Mouse (Mus musculus): Measurements from ENCODE around the gene Camta1.

Gene Camta1

DNA sequence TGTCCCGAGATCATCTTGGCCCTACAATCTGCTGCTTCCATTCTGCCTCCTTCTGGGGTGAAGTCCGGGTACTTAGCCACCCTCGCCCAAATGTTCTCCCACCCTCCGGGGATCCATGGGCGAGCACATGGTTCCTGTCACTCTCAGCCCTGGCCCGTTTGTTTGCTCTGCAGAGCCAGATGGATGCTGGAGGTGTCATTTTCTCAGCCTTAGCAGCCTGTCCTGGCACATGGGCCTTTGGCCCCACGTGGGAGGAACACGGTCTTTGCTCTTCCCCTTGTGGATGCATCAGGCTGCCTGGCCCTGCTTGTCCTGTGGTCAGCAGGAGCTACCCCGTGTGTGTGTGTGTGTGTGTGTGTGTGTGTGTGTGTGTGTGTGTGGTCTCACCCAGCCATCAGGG, 560.3 kb downstream of the Camta1 start:
- in situ Hi-C loops (cut with MboI; ENCODE audit: low sequenced_read_pairs) = no loop called here

DNA sequence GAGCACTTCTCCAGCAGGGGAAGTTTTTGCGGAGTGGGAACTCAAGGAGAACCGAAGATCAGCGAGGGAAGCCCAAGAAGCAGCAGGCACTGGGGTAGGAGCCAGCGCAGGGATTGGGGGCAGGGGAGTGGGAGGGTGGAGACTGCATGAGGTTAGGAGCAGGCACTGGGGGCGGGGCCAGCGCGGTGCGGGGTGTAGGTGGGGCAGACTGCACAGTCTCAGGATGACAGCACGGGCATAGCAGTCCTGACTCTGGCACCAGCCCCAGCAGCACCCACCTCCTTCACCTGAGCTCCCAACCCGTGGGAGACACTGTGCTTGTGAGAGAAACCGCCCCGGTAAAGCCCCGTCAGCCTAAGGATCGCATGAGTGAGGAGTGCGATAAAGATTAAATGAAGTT, 561.0 kb downstream of the Camta1 start:
- in situ Hi-C loops (cut with MboI; ENCODE audit: low sequenced_read_pairs) = no loop called here

DNA sequence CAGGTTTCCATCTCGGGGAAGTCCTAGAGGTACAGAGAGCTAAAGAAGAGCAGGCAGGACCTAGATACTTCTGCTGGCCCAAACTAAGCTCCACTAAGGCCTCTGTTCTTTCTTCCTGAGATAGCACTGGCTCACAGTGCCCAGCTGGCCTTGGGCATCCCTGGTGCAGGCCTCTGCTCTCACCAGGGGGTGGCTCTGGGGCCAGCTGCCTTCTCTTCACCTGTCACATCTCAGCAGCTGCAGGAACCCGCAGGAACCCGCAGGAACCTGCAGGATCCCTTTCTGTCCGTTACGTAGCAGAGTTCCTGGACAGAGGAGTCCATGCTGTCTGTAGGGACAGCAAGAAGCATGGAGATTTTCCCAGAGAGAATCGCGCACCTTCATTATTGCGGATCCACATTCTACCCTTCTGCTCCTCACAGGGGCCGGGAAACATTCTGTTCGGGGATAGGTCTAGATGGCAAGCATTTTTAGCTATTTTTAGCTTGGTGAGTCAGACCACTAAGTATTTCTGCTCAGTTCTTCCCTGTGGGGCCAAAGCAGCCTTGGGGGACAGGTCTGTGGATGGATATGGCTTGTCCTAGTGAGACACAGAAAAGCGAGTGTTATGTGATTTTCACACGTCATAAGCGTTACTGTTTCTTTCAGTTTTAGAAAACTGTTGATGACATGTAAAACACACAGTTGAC, 566.0 kb downstream of the Camta1 start:
- in situ Hi-C loops (cut with MboI; ENCODE audit: low sequenced_read_pairs) = no loop called here

DNA sequence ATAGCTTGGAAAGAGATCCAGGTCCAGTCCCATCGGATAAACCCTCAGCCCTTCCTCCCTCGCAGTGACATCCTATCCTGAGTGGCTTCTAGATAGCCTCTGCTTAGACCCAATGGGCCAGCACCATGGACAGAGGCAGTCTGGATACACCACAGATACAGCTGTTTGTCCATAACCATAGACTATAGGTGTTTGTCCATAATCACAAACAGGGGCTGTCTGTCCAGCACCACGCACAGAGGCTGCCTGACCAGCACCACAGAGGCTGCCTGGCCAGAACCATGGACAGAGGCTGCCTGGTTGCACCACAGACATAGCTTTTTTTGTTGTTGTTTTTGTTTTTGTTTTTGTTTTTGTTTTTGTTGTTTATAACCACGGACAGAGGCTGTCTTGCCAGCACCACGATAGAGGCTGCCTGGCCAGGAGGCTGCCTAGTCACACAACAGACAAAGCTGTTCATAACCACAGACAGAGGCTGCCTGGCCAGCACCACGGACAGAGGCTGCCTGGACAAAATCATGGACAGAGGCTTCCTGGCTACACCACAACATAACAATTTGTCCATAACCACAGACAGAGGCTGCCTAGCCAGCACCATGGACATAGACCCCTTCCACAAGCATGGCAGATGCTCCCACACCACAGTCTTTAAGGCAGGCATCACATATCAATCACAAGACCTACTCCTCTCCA, 572.6 kb downstream of the Camta1 start:
- in situ Hi-C loops (cut with MboI; ENCODE audit: low sequenced_read_pairs) = no loop called here

DNA sequence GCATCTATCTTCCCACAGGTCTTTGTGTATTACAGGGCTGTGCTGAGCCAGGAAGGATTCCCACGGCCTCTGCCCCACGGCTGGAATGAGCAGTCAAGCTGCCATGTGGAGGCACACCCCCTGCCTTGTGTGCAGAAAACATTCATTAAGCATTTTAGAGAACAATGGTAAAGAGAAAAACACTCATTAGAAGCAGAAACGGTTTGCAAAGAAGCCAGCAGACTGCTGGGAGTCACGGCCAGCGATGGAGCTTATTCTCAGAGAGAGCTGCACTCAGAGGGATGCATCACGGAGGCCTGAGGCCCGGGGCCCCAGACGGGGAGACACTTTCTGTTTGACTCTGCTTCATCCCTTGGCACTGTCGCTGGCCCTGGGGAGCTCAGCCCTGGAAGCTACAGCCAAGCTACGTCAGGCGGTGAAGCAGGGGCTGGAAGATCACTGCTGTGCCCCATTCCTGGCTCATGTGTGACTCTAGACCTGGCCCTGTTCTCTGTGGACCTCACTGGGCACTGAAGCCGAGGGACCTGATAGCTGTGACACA, 575.7 kb downstream of the Camta1 start:
- in situ Hi-C loops (cut with MboI; ENCODE audit: low sequenced_read_pairs) = no loop called here

DNA sequence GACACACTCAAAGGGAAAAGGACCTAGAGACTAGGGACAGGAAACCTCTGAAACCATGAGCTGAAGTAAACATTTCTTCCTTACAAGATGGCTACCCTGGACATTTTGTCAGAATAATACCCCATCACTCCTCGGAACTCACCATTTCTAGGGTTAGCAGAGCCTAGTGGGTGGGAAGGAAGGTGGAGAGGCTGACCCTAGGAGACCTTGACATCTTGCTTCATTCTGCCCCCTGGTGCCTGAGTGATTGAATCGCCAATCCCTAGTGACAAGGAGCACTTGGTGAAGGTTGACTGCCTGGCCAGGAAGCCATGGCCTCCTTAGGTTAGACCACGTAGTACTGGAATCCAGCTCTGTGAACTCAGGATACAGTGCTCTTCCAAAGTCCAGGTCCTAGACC, 576.2 kb downstream of the Camta1 start:
- in situ Hi-C loops (cut with MboI; ENCODE audit: low sequenced_read_pairs) = no loop called here

DNA sequence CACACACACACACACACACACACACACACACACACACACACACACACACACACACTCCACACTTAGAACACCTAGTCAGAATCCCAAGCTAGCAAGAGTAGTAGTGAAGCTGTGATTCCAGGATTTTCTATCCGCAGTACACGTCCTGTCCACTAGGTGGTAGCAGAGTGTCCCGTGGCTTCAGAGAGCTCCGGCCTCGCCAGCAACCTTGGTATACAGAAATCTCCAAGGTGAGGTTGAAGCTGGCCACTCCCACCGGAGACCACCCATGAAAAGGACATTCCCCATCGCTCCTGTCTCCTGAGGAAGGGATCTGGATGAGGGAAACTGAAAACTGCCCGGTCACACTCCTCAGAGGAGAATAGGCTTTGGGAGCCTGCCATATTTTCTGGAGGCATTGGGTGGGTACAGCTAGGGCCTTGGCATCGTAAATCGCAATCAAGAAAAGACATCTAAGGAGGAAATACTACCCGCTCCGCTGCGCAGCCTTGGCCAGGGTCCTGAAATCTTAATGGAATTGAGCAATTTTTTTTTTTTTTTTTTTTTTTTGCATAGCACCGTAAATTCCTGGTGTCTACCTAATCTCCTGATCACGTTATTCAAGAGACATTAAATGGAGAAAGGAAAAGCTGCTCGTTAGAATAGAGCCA, 578.5 kb downstream of the Camta1 start:
- in situ Hi-C loops (cut with MboI; ENCODE audit: low sequenced_read_pairs) = no loop called here

DNA sequence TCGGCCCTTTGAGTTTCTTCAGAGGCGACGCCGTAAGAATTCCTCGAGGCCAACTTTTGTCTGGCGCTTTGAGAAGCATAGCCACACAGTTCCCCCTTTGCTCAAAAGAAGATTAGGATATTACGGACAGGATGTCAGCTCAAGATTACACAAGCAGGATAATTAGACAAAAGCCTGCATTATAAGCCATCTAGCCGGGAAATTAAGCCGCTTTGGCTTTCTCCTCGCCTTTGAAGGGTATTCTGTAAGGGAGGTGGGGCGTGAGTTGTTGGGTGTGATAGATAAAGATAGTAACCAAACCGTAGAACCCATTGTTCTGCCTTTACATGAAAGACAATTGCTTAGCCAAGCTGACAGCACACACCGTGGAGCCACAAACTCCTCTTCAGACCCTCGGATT, 579.6 kb downstream of the Camta1 start:
- in situ Hi-C loops (cut with MboI; ENCODE audit: low sequenced_read_pairs) = no loop called here

DNA sequence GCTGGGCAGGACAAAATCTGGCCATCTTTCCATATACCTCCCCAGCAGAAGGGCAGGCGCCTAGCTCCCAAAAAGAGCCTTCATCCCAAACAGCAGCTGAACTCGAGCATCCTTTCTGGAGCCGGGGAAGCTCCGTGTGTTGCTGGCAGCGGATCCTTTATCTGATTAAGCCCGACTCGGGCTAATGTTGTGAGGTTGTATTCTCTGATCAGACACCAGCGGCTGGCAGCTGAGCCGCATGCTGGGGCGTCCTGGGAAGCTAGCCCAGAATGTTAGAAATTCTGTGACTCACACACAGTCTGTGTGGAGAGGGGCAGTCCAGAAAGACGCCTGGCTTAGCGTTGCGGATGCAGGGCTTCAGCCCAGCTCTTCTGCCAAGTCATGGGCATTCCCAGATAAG, 586.4 kb downstream of the Camta1 start:
- in situ Hi-C loops (cut with MboI; ENCODE audit: low sequenced_read_pairs) = no loop called here

DNA sequence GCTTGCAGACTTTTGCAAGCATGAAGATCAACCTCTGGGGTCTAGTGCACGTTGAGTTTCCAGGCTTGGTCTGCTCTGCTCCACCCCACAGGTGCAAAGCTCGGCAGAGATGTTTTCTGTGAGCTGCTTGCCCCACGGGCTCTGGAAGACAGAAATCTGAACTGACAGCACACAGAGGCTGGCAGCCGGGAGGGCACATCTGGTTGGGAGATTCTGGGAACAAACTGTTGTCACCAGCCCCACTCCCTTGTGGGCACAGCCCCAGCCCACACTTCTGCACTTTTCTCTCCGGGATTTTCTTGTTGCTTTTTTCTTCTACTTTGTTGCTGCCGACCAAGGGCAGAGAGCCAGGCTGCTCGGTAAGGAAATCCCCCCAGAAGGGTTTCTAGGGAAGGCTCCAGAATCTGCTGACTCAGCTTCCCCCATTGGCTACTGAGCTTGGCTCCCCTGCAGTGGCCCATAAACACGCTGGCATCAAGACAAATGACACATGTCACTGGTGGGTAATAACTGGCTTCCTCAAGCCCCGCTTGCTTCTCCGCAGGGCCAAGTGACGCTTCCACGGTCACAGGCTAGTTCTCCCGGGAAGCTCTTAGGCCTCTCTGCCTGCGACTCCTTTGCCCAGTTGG, 597.8 kb downstream of the Camta1 start:
- in situ Hi-C loops (cut with MboI; ENCODE audit: low sequenced_read_pairs) = no loop called here

DNA sequence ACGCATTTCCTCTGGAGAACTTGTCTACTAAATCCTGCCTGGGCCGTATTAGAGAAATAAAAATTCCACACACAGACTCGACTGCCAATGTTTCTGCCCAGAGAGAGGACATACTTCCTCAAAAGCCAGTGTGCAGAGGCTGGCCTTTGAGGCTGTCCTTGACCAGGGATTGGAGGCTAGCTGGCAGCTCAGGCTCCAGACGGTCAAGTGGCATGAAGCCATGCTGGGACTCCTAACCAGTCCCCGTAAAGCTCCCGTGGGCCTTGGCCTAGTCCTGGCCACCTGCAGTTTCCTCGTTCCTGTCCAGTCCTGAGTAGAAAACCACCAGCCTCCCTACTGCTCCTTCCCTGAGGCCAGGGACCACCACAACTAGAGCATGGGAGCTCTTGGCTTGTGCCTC, 598.6 kb downstream of the Camta1 start:
- in situ Hi-C loops (cut with MboI; ENCODE audit: low sequenced_read_pairs) = no loop called here

DNA sequence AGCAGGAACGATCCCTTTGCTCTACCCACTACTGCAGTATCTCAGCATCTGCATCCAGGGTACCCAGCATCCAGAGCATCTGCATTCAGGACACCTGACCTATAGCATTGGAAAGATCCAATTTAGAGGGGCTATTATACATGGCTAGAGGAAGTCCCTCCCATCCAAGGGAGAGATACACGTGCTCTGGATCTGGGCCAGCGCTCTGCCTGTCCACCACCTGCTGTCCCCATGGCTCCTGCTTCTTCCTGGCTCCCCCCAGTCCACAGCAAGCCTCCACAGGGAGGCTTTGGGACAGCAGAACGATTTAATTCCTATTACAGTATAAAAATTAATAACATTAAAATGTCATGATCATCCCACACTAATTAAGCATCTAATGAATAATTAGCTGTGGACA, 605.1 kb downstream of the Camta1 start:
- in situ Hi-C loops (cut with MboI; ENCODE audit: low sequenced_read_pairs) = no loop called here

DNA sequence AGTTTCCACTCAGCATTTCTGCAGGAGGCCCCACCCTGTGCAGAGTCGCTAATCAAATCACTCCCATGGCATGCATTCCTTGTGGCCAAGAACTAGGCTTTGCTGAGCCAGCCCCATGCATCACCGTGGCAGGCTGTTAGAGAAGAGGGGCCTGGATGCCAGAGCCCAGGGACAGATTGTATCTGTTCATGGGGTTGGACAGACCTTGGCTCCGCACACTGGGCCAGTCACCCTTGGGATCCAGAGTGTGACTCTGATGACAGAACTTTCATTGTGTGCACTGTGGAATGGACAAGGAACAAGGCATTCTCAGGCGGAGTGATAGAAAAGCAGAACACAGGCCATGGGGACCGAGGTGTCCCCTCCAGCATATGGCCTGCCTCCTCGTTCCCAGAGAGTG, 610.9 kb downstream of the Camta1 start:
- in situ Hi-C loops (cut with MboI; ENCODE audit: low sequenced_read_pairs) = no loop called here

DNA sequence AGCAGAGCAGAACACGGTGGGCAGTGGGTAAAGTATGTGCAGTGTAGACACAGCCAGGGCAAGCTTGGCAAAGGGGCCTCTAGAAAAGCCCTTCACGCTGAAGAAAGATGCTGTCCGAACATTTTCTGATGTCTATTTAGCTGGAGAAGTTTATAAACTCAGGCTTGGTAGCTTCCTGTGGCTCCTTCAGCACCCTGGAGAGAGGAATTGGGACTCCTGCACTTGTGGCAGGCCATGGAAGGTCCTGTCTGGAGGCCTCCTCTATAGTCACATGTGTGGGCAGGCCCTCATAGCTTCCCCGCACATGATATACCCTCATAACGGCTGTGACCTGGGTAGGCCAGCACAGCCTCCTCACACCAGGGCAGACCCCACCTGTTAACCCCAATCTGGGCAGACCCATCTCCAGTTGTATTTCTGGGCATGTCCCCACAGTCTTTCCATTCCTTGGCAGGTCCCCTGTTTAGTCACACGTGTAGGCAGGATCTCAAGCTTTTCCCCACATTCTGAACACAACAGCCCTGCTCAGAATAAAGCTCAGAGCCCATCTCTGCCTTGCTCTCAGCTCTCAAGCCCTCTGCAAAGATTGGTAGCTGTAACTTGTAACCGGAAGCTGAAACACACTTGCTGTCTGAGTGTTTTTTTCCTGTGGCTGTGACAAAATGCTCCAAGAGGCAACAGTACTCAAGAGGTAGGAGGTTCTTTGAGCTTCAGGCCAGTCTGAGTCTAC, 616.4 kb downstream of the Camta1 start:
- in situ Hi-C loops (cut with MboI; ENCODE audit: low sequenced_read_pairs) = no loop called here

DNA sequence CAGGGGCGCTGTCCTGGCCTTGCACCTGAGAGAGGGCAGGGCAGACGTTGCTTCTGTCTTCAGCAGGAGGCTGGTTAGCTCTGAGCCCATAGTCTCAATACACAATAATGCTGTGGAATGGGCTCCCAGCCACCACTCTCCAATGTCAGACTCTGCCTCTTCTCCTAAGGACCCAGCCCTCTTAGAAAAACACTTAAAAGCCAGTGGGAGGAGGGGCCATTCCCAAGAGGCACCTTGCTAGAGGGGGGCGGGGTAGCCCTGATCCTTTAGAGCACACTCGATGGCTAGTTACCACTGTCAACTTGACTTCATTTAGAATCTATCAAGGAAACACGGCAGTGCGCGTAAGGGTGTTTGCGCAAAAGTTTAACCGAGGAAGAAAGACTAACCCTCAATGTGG, 618.2 kb downstream of the Camta1 start:
- in situ Hi-C loops (cut with MboI; ENCODE audit: low sequenced_read_pairs) = no loop called here

DNA sequence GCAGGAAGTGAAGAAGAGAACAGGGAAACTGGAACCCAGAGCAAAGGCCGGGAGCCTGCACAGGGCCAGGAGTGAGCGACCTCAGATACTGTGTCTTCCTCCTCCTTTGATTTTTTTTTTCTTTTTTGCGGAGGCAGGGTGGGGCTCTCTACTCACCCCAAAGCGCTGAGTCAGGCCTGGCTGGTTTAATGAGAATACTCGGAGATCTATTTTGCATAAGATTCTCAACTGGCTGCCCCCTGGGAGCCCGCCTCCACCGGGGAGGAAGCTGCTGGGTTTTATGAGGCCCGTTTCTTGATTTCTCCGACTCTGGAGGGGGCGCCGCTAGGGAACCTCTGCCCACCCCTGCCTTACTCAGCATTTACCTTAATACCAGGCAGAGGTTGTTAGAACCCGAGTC, 618.9 kb downstream of the Camta1 start:
- in situ Hi-C loops (cut with MboI; ENCODE audit: low sequenced_read_pairs) = no loop called here

DNA sequence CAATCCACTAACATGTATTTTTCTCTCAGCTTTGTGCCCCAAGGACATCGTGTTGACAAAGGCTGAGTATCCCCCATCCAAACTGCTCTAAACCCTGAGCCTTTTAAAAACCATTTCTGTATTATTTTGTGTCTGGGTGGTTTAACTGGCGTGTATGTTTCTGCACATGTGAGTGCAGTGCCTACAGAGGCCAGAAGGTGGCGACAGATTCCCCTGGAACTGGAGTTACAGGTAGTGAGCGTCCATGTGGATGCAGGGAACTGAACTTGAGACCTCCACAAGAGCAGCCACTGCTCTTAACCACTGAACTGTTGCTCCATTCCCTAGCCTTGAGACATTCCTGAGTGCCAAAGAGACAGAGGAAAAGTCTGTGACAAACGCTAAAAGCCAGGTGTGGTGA, 621.2 kb downstream of the Camta1 start:
- in situ Hi-C loops (cut with MboI; ENCODE audit: low sequenced_read_pairs) = no loop called here

DNA sequence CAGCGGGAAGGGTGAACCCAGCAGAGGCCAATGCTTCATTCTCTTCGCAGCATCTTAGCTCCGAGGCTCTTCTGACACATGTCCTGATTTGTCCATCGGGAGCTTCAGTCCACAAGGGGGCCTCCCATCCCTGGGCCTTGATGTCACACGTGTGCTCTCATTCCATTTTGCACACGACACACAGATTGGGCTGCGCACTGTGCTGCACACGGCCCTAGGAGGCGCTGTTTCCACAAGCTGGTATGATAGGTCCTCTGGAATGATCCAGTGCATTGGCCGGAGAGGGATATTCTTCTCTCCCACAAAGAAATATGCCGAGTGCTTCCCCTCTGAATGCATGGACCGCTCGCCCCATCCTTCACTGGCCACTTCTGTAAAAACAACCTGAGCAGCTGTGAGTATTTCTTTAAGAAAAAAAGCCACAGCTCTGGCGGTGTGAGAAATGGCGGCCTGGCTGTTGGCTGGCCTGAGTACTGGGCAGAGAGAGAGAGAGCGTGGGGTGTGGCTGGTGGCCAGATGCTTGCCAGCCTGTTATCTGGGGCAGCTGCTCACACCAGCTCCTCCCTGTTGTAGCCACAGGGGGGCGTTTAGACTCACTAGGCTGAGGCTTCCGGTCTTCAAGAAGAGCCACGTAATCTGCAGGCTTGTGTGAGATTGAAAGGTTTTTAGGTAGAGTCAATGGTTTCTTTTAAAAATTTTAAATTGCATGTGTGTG, 622.5 kb downstream of the Camta1 start:
- in situ Hi-C loops (cut with MboI; ENCODE audit: low sequenced_read_pairs) = no loop called here

DNA sequence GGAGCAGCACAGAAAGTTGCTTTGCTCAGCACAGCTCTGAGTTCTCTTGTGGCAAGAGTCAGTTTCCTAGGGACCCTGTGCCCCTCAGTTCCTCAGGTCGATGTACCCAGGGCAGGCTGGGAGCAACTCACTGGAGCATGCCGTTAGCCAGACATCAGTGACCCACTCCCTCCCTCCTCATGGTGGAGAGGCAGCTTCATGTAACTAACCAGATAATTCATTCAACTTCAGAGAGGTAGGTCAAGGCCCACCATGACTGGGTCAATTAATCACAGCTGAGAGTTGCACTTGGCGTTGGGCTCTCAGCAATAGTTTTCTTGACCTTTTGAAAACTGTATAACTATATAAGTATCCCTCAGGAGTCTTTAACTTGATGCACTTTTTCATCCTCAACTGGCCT, 624.2 kb downstream of the Camta1 start:
- in situ Hi-C loops (cut with MboI; ENCODE audit: low sequenced_read_pairs) = no loop called here

DNA sequence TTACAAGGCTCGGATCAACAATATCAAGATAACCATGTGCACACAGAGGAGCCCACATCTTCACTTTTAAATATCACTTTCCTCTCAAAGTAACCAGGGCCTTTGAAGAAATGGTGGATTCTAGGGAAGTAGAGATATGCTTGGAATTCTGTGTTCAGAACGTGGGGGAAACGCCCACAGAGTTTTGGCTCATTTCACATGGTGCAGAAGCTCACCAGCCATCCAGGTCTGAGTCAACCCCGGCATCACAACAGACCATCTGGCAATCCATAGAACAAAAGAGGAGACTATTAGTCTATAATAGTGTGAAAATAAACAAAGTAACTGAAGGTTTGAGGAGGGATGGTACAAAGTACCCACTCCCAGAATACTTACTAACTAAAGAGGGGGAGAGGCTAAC, 626.7 kb downstream of the Camta1 start:
- in situ Hi-C loops (cut with MboI; ENCODE audit: low sequenced_read_pairs) = no loop called here
